Mouse (Mus musculus) testis, adult 2 months (tissue): Measurements from ENCODE around the gene Chst8. TPM values are rescaled to one million over a fixed set of nuclear protein-coding genes. Genes with fewer than 3 reads are reported as not detected.

Source experiments
- H3K27ac ChIP-seq: fragments of 200-500 bp; 2 replicates; pipeline ENCODE4 v1.5.1; 2012; ENCODE audit warnings: low read depth, low read length; ENCODE audit not compliant: control insufficient read depth, insufficient read depth
- H3K27me3 ChIP-seq: fragments of 200-500 bp; 2 replicates; pipeline ENCODE4 v1.6.1; 2012; ENCODE audit warnings: mild to moderate bottlenecking, low read length, moderate library complexity; ENCODE audit not compliant: control insufficient read depth, insufficient read depth
- H3K36me3 ChIP-seq: fragments of 200-500 bp; 2 replicates; pipeline ENCODE4 v1.6.1; 2012; ENCODE audit warnings: mild to moderate bottlenecking, low read length; ENCODE audit not compliant: control insufficient read depth, insufficient read depth
- H3K4me1 ChIP-seq: fragments of 200-500 bp; 2 replicates; pipeline ENCODE4 v1.6.1; 2012; ENCODE audit warnings: low read length; ENCODE audit not compliant: control insufficient read depth, insufficient read depth
- H3K4me3 ChIP-seq: fragments of 200-500 bp; 2 replicates; pipeline ENCODE4 v1.5.1; 2012; ENCODE audit warnings: low read depth, mild to moderate bottlenecking, low read length, moderate library complexity, mixed read lengths; ENCODE audit not compliant: control insufficient read depth
- CTCF ChIP-seq: fragments of 200-500 bp; IDR thresholded peaks from 2 replicates; pipeline ENCODE4 v1.5.1; 2012; ENCODE audit warnings: low read depth, mild to moderate bottlenecking, inconsistent platforms, low read length, moderate library complexity; ENCODE audit not compliant: control insufficient read depth, insufficient read depth, insufficient replicate concordance
- POLR2A ChIP-seq: fragments of 200-500 bp; IDR thresholded peaks from 2 replicates; pipeline ENCODE4 v1.6.1; 2012; ENCODE audit warnings: low read depth, mild to moderate bottlenecking, inconsistent platforms, low read length, moderate library complexity; ENCODE audit not compliant: control insufficient read depth
- polyA plus RNA-seq: library from polyadenylated mRNA; depleted of rRNA; stranded (reverse); fragments of >200 nt; gene quantifications from 2 replicates; pipeline ENCODE4 v1.2.3, GENCODE M21; 2012

Gene Chst8
- polyA plus RNA-seq, 1 experiment, result not detected

DNA sequence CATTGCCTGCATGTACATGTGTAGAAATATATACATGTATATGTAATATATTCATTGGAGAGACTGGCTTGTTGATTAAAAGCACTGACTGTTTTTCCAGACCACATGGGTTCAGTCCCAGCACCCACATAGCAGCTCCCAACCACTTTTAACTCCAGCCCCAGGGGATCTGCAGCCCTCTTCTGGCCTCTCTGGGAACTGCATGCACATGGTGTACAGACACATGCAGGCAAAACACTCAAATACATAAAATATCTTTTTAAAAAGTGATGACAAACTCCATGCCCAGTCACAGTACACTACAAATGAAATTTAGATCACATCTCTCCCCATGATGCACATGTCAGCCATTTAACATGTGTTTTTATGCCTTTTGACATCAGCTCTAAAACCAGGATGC, 30.5 kb downstream of the Chst8 start:
- H3K36me3 ChIP-seq, result no peaks in the 10 kb centered on the region
- TF ChIP-seq POLR2A (no peak), CTCF (peak; percentile 35; the same call in 1 of the 2 replicates)

GRCm38 (mm10) chr7:34781217-34781616, 31.3 kb downstream of the Chst8 start:
- no peak overlapping the region for H3K27ac ChIP-seq
- no peaks in the 10 kb centered on the region for H3K27me3 ChIP-seq
- H3K36me3 ChIP-seq, result no peaks in the 10 kb centered on the region
- no peak overlapping the region for H3K4me3 ChIP-seq
- peak; percentile 51; the same call in 1 of the 2 replicates for TF ChIP-seq CTCF
- no peak for TF ChIP-seq POLR2A
- H3K4me1 ChIP-seq, result no peaks in the 10 kb centered on the region

More for the DNA sequence above, 30.5 kb downstream of the Chst8 start:
- Histone ChIP-seq H3K4me1 (no peaks in the 10 kb centered on the region), H3K4me3 (no peak overlapping the region), H3K27me3 (no peaks in the 10 kb centered on the region), H3K27ac (no peak overlapping the region)

DNA sequence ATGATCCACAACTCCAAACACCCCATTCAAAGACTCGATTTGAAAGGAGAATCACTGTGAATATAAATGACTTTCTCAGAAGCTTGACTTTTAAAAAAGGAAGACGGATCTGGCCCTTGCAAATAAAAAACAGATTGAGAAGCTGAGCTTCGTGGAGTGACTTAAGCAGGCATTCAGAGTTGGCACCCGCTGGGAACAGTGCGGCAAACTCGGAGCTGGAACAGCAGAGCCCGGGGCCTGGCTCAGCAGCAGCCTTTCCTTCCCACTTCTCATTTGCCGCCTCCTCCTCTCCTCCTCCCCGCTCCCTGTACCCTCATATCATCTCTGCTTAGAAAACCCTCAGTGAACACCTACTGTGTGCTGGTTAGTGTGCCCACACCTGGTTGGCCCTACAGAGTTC, 34.1 kb downstream of the Chst8 start:
- TF ChIP-seq CTCF (no peak), POLR2A (no peak)
- Histone ChIP-seq H3K4me3 (no peak overlapping the region), H3K27me3 (no peaks in the 10 kb centered on the region), H3K36me3 (no peaks in the 10 kb centered on the region), H3K4me1 (peaks cover 2% of the 10 kb centered on the region), H3K27ac (no peak overlapping the region)

DNA sequence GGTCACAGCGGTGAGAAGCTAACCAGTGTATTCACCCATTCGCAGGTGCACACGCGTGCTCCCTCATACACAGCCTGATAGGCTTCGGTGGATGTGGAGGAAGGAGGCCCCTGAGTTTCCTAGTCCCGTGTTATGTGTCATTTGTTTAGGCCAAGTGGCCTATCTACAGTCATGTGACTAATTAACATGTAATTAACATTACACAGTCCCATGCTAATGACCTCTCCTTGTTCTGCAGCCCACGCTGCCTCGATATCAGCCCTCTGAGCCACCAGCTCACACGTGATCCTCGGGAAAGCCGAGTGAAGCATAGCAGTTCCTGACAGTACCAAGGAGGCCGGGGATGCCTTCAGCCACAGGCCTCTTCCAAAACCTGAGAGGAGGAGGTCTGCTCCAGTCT, 36.9 kb downstream of the Chst8 start:
- Histone ChIP-seq H3K27ac (no peak overlapping the region), H3K36me3 (no peaks in the 10 kb centered on the region), H3K27me3 (no peaks in the 10 kb centered on the region), H3K4me3 (no peak overlapping the region), H3K4me1 (peaks cover 2% of the 10 kb centered on the region)
- TF ChIP-seq POLR2A, result no peak
- no peak for TF ChIP-seq CTCF

- H3K4me1 ChIP-seq, result peaks cover 2% of the 10 kb centered on the region
- H3K27me3 ChIP-seq, result no peaks in the 10 kb centered on the region
- TF ChIP-seq CTCF (no peak), POLR2A (no peak)
- no peak overlapping the region for H3K4me3 ChIP-seq
- no peaks in the 10 kb centered on the region for H3K36me3 ChIP-seq
- no peak overlapping the region for H3K27ac ChIP-seq
Observed at GRCm38 (mm10) chr7:34774947-34775346, 37.6 kb downstream of the Chst8 start.

DNA sequence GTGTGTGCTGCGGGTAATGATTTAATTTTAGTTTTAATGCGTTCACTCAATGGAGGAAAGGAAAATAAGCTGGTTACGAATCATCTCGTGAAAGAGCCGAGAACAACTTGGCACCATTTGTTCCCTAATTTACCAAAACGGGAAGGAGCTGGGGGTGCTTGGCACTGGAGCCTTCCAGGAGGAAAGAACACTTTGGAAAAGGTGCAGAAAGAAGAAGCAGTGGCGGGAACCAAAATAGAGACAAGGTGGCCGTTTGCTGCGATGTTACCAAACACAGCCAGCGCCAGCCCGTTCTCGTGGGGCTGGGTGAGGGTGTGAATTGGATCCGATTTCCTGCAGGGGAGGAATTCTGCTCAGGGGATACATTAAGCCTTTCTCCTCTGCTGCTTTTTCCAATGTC, 38.5 kb downstream of the Chst8 start:
- Histone ChIP-seq H3K4me3 (no peak overlapping the region), H3K4me1 (peaks cover 2% of the 10 kb centered on the region), H3K27ac (no peak overlapping the region), H3K27me3 (no peaks in the 10 kb centered on the region), H3K36me3 (no peaks in the 10 kb centered on the region)
- TF ChIP-seq CTCF (no peak), POLR2A (no peak)

DNA sequence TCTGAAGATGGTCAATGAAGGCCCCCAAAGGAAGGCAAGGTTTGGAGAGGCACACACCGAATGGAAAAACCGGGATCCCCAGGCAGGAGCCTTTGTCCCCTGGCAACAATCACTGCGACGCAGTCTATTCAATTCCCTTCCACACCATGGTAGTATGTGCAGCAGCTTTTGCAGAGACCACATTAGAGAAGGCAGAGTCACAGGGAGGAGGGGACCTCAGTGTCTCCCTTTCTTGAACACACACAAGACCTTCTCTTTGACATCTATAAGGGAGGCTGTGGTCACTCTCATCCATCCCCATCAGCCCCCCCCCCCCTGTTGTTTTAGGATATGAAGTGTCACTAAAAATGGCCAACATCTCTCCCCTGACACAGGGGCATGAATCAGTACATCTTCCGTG, 39.2 kb downstream of the Chst8 start:
- no peak for TF ChIP-seq CTCF
- no peak for TF ChIP-seq POLR2A
- no peak overlapping the region for H3K27ac ChIP-seq

GRCm38 (mm10) chr7:34769531-34769930, 43.0 kb downstream of the Chst8 start:
- Histone ChIP-seq H3K4me3 (no peak overlapping the region), H3K36me3 (no peaks in the 10 kb centered on the region), H3K27me3 (no peaks in the 10 kb centered on the region), H3K27ac (no peak overlapping the region), H3K4me1 (peaks cover 2% of the 10 kb centered on the region; the same call in 1 of the 2 replicates)
- no peak for TF ChIP-seq CTCF
- TF ChIP-seq POLR2A, result no peak

More for the DNA sequence above, 39.2 kb downstream of the Chst8 start:
- Histone ChIP-seq H3K27me3 (no peaks in the 10 kb centered on the region), H3K4me3 (no peak overlapping the region), H3K36me3 (no peaks in the 10 kb centered on the region), H3K4me1 (peaks cover 2% of the 10 kb centered on the region)
